Mouse (Mus musculus): ENCODE results near the gene Ccnl2.

The Ccnl2 gene

GRCm38 (mm10) chr4:155790021-155790489 lies 22.2 kb upstream of the Ccnl2 start, which contains the start of gene Ankrd65:
Gene Ankrd65 (plus strand): TSS chr4:155790439.
- no peak for DNase-seq (ENCODE audit: low read depth, low spot score)

GRCm38 (mm10) chr4:155790650-155791161 lies 21.6 kb upstream of the Ccnl2 start:
- DNase-seq (ENCODE audit: low read depth, low spot score) = no peak

- no peak for DNase-seq (ENCODE audit: low read depth, low spot score)
Measured at GRCm38 (mm10) chr4:155791240-155791933, 20.9 kb upstream of the Ccnl2 start.

- DNase-seq (ENCODE audit: low read depth, low spot score) = no peak
Measured at GRCm38 (mm10) chr4:155793730-155794129, 18.6 kb upstream of the Ccnl2 start.

- no peak for DNase-seq (ENCODE audit: low read depth, low spot score)
Measured at GRCm38 (mm10) chr4:155802075-155802474, 10.2 kb upstream of the Ccnl2 start.

- no peak for DNase-seq (ENCODE audit: low read depth, low spot score)
Measured at GRCm38 (mm10) chr4:155802741-155803339, 9.4 kb upstream of the Ccnl2 start, which contains the start of gene Mrpl20. Gene Mrpl20 (plus strand): TSS chr4:155802878.

GRCm38 (mm10) chr4:155803340-155804041 lies 8.8 kb upstream of the Ccnl2 start:
- peak; percentile 91 for DNase-seq (ENCODE audit: low read depth, low spot score)

- DNase-seq (ENCODE audit: low read depth, low spot score) = no peak
Measured at GRCm38 (mm10) chr4:155807841-155808240, 4.4 kb upstream of the Ccnl2 start.

GRCm38 (mm10) chr4:155812665-155813181 lies 434 bp downstream of the Ccnl2 start:
- DNase-seq (ENCODE audit: low read depth, low spot score) = no peak

GRCm38 (mm10) chr4:155817533-155817932 lies 5.2 kb downstream of the Ccnl2 start:
- no peak for DNase-seq (ENCODE audit: low read depth, low spot score)

GRCm38 (mm10) chr4:155821025-155821424 lies 8.7 kb downstream of the Ccnl2 start:
- no peak for DNase-seq (ENCODE audit: low read depth, low spot score)

- no peak for DNase-seq (ENCODE audit: low read depth, low spot score)
Measured at GRCm38 (mm10) chr4:155823443-155823842, 11.2 kb downstream of the Ccnl2 start.

- no peak for DNase-seq (ENCODE audit: low read depth, low spot score)
Measured at GRCm38 (mm10) chr4:155829866-155830265, 17.6 kb downstream of the Ccnl2 start.

- DNase-seq (ENCODE audit: low read depth, low spot score) = no peak
Measured at GRCm38 (mm10) chr4:155830596-155830995, 18.3 kb downstream of the Ccnl2 start.

GRCm38 (mm10) chr4:155831205-155831766 lies 19.0 kb downstream of the Ccnl2 start, which contains the start of gene Aurkaip1:
Gene Aurkaip1 (plus strand): TSS chr4:155831272.
- peak; percentile 93 for DNase-seq (ENCODE audit: low read depth, low spot score)

GRCm38 (mm10) chr4:155831831-155832230 lies 19.5 kb downstream of the Ccnl2 start:
- DNase-seq (ENCODE audit: low read depth, low spot score) = no peak

GRCm38 (mm10) chr4:155832321-155832720 lies 20.0 kb downstream of the Ccnl2 start:
- no peak for DNase-seq (ENCODE audit: low read depth, low spot score)

GRCm38 (mm10) chr4:155833234-155833633 lies 20.9 kb downstream of the Ccnl2 start:
- no peak for DNase-seq (ENCODE audit: low read depth, low spot score)

GRCm38 (mm10) chr4:155833836-155834235 lies 21.5 kb downstream of the Ccnl2 start:
- DNase-seq (ENCODE audit: low read depth, low spot score) = peak; percentile 57

GRCm38 (mm10) chr4:155837404-155838010 lies 25.2 kb downstream of the Ccnl2 start:
- no peak for DNase-seq (ENCODE audit: low read depth, low spot score)
